Mouse (Mus musculus) left cerebral cortex, postnatal 14 days (tissue): ENCODE measurements around the gene Cela3b. TPM values are rescaled to one million over a fixed set of nuclear protein-coding genes. Genes with fewer than 3 reads are reported as not detected.

Experiments used
- DNase-seq, 2 experiments: peaks; one replicate each; pipeline ENCODE4 v3.0.0; 2021 to 2022; ENCODE audit warnings: low spot score in 2 of 2, mixed read lengths in 1 of 2
- intact Hi-C: fragments of 180-260 bp; cut with DNase I; formaldehyde crosslinking; loops from one replicate; pipeline ENCODE4 v1.15.1; 2025
- total RNA-seq, 2 experiments: library from RNA; stranded (reverse); gene quantifications; 2 replicates each; pipeline ENCODE4 v1.2.3; 2021

Cela3b gene
- total RNA-seq, 2 experiments from 2014 or later, result not detected

DNA sequence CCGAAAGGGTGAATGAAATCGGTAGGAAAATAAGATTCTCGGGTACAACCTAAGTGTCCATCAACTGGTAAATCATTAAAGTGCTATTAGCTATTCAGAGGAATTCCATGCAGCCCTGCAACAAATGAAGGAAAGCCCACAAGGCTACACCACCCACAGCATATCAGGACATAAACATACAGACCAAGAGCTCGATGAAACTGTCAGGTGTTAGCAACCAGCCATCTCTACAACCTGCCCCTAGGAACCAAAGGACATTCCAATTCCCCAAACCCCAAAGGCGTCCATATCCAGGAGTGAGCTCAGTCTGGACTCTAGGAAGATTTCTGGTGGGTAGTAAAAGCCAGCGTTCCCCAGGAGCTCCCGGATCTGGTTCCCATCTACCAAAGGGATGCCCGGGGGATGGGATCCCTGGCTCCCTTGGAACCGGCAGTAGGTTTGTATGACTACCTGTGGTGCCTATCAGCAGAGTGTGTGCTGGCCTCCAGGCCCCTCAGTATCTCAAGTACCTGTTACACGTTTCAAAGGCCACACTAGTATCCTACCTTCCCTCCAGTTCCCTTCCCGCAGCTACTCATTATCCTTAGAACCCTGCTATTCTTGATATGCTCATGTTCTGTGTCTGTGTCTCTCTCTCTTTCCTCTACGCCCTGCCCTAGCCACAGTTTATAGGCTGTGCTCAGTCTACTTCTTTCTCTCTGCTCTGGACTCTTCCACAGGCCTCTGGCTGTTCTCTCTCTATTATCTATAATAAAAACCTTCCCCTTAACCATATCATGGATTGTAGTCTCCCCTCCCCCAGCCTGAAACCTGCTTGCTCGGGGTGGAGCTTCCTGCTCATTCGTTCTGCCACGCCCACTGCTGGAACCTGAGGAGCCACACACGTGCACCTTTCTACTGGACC, 49.4 kb downstream of the Cela3b start:
- intact Hi-C loops, result no loop called here
- no peak for DNase-seq

DNA sequence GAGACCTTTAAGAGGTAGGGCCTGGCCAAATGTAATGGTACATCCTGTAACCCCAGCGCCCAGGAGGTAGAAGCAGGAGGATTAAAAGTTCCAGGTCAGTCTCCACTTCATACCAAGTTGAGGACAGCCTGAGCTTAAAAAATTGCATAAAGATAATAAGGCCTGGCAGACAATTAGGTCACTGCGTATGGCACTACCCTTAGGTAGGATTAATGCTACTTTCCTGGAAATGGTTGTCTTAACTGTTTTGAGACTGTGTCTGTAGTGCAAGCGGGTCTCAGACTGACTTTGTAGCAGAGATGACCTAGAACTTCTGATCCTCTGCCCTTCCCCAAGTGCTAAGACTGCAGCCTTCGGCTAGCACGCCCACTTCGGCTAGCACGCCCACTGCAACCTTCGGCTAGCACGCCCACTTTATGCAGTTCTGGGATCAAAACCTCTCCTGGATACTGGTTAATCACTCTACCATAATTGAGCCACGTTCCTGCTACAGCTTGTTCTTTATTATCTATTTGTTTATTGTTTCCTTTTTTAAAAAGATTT, 50.6 kb downstream of the Cela3b start:
- no peak for DNase-seq
- intact Hi-C loops, result no loop called here

DNA sequence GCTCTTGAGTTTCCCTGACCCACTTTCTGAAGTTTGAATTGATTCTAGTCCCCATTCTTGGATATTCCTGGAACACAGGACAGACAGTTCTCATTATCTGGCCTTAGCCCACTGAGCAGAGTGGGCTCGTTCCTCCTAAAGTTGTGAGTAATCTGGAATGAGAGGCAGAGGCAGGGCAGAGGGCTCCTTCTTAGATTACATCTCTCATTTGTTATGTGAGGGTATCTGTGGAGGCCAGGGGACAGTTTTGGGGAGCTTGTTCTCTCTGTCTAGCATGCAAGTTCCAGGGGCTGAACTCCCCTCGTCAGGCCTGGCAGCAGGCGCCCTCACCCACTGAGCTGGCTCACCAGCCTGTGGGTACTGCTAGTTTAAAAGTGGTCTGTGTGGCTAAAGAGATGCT, 51.3 kb downstream of the Cela3b start:
- intact Hi-C loops, result no loop called here
- DNase-seq, result no peak

DNA sequence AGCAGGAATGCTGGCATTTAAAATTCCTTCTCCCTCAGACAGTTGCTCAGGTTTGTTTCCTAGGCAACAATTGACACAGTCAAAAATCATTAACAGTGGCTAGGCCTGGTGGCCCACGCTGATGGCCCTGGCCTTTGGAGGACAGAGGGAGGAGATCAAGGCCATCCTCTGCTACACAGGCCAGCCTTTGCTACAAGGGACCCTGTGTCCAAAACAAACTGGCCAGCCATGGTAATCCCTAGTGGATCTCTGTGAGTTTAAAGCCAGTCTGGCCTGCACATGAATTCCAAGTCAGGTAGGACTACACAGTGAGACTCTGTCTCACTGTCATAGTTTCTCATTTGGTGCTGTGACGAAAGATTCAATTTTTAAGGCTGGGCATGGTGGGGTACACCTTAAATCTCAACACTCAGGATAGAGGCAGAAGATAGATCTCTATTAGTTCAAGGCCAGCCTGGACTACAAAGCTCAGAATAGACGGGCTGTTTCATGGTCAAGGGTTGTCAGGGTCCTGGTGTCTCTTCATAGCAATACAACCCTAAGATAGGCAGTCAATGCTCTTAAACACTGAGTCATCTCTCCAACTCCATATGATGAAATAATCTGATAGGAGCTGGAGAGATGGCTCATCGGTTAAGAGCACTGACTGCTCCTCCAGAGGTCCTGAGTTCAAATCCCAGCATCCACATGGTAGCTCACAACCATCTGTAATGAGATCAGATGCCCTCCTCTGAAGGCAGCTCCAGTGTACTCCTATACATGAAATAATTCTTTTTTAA, 52.6 kb downstream of the Cela3b start:
- DNase-seq, result no peak

DNA sequence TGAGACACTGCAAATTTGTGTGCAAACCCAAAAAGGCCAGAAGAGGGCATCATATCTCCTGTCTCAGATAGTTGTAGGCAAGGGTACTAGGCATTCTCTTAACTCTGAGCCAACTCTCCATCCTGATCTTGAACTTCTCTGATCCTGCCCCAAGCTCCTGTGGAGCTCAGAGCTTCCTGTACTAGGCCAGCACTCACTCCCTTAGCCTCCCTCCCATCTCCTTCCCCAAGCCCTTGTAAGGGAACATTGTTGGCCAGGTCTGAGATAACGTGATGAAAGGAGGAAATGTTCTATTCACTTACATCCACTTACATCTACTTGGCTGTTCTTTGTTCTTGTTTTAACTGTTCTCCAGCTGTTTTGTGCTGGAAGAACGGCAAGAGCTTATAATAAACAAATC, 53.6 kb downstream of the Cela3b start:
- intact Hi-C loops, result no loop called here
- DNase-seq, result no peak

More for the DNA sequence above, 52.6 kb downstream of the Cela3b start:
- intact Hi-C loops, result no loop called here

DNA sequence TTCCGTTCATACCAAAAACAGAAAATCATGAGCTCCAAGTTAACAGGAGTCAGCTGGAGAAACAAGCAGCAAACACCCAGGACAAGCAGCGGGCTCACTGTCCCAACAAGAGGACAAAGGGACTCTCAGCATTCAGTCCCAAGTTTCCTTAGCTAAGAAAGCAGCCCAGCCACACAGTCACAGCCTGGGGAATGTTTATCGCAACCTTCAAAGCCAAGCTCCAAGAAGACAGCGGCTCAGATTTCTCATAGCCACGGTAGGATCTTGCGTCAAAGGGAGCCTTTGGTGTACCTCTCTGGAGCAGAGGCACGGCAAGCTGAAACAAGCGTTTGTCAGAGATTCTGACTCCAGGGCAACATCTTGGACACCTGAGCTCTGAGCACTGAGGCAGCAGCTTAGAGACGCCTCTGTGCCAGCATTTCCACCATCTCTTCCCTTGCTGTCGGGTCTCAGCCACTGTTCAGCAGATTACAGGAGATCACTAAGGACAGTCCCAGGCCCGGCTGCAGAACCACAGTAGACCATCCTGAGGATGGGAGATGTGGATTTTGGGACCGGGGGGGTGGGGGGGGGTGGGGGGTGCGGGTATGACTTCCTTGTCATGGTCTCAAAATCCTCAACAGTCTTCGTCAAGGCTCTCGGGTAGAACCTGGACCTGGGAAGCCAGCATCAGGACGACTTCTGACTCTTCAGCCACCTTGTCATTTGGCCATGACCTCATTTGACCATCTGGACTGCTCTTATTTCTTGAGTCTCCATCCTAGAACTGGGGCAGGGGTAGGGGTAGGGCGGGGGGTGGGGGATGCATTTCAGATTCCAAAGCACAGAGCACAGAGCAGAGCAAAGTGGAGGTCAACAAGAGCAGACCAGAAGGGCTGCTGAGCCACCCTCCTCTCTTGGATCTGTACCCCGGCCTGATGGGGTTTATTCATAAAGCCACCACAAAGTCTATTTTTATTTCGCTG, 54.7 kb downstream of the Cela3b start:
- intact Hi-C loops, result no loop called here

DNA sequence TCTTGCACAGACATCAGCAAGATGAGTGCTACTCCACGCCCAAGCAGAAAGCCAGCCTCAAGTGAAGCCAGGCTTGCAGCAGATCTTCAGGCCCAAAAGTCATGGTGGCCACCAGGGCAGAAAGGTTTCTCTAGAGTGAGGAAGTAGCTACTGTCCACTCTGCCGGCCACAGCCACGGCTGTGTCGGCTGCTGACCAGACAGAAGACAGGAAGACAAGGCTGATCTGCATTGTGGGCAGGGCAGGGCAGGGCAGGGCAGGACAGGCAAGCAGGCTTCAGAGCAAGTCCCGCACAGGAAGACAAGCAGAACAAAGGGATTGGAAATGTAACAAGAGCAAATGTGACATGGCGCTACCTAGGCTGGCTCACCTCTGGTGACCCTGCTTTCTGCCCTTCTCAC, 56.6 kb downstream of the Cela3b start:
- no peak for DNase-seq
- intact Hi-C loops, result no loop called here

More for the DNA sequence above, 54.7 kb downstream of the Cela3b start:
- no peak for DNase-seq

DNA sequence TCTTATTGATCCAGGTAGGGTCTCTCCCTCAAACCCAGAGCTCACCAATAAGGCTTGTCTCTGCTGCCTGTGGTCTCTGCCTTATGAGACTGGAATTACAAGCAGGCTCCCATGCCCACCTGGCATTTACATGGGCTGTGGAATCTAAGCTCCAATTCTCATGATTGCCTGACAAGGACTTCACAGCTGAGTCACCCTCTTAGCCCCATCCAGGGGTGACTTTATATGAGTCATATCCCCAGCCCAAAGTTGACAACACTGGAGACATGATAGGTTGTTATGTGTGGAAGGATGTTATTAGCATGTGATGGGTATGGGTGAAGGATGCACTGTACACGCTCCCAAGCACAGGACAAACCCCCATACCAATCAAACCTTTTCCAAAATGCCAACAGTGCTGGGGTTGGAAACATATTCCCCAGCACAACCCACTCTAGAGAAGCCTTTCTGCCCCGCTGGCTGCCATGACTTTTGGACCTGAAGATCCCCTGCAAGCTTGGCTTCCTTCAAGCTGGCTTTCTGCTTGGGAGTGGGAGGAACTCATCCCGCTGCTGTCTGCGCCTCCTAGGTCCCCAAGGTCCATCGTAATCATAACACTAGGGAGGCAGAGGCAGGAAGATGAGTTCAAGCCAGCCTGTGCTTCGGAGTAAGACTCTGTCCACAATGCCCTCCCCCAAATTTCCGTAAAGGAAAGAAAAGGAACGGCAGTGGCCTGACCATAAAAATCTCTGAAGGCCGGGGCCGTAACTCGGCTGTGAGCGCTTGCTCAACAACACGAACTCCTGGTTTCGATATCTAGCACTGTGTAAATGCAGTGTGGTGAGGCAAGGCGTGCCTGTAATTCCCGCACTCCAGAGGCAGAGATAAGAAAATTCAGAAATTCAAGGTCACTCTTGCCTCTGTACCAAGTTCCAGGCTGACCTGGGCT, 58.5 kb downstream of the Cela3b start:
- DNase-seq, result no peak
- intact Hi-C loops, result no loop called here

Other genes starting within 250 kb of the Cela3b start
- 10 to 100 TPM; 18.3 to 20.4 TPM for gene Wnt4, start 153.1 kb downstream of the Cela3b start, total RNA-seq
- gene Cdc42, start 72.8 kb downstream of the Cela3b start, total RNA-seq, result 100 to 1,000 TPM; 412 to 432 TPM
- not detected for gene Cela3a, start 20.7 kb downstream of the Cela3b start, total RNA-seq
- gene 1700013G24Rik, start 22.7 kb upstream of the Cela3b start, total RNA-seq, result not detected
- 10 to 100 TPM; 11.6 to 12.9 TPM for gene Hspg2, start 38.2 kb upstream of the Cela3b start, total RNA-seq
- gene Ldlrad2, start 144.0 kb upstream of the Cela3b start, total RNA-seq, result not detected
- 100 to 1,000 TPM; 105 to 109 TPM for gene Usp48, start 163.2 kb upstream of the Cela3b start, total RNA-seq
- 100 to 1,000 TPM; 268 to 296 TPM for gene Rap1gap, start 234.2 kb upstream of the Cela3b start, total RNA-seq